Mouse (Mus musculus): ENCODE measurements at regions not wholly inside any gene's neighbourhood (a gene's known extent, or its start where the extent isn't known, plus 50 kb on each side); places are given as distances from the start of the nearest gene placed in this dataset.

- no peak for DNase-seq (ENCODE audit: low spot score in 2 of 2)
These were observed 283.2 kb upstream of the Eef2kmt start for GRCm38 (mm10) chr16:5538836-5539510.

GRCm38 (mm10) chr16:5537286-5538204 lies 281.8 kb upstream of the Eef2kmt start:
- no peak for DNase-seq (ENCODE audit: low spot score in 2 of 2)

GRCm38 (mm10) chr16:5536515-5536972 lies 280.8 kb upstream of the Eef2kmt start:
- no peak for DNase-seq (ENCODE audit: low spot score in 2 of 2)

GRCm38 (mm10) chr16:5535414-5535813 lies 279.6 kb upstream of the Eef2kmt start:
- no peak for DNase-seq (ENCODE audit: low spot score in 2 of 2)

GRCm38 (mm10) chr16:5534862-5535261 lies 279.1 kb upstream of the Eef2kmt start:
- DNase-seq (ENCODE audit: low spot score in 2 of 2) = peak; percentile 21 to 28

- no peak for DNase-seq (ENCODE audit: low spot score in 2 of 2)
These were observed 278.6 kb upstream of the Eef2kmt start for GRCm38 (mm10) chr16:5534385-5534784.

GRCm38 (mm10) chr16:5532281-5532680 lies 276.5 kb upstream of the Eef2kmt start:
- DNase-seq (ENCODE audit: low spot score in 2 of 2) = no peak

- DNase-seq (ENCODE audit: low spot score in 2 of 2) = no peak
These were observed 274.0 kb upstream of the Eef2kmt start for GRCm38 (mm10) chr16:5529823-5530222.

GRCm38 (mm10) chr16:5527936-5528335 lies 272.2 kb upstream of the Eef2kmt start:
- DNase-seq (ENCODE audit: low spot score in 2 of 2) = no peak

GRCm38 (mm10) chr16:5524375-5524774 lies 268.6 kb upstream of the Eef2kmt start:
- no peak for DNase-seq (ENCODE audit: low spot score in 2 of 2)

- DNase-seq (ENCODE audit: low spot score in 2 of 2) = no peak
These were observed 267.7 kb upstream of the Eef2kmt start for GRCm38 (mm10) chr16:5523402-5524021.

- DNase-seq (ENCODE audit: low spot score in 2 of 2) = no peak
These were observed 262.0 kb upstream of the Eef2kmt start for GRCm38 (mm10) chr16:5517746-5518145.

- DNase-seq (ENCODE audit: low spot score in 2 of 2) = no peak
These were observed 260.1 kb upstream of the Eef2kmt start for GRCm38 (mm10) chr16:5515867-5516266.

GRCm38 (mm10) chr16:5507261-5507660 lies 251.5 kb upstream of the Eef2kmt start:
- no peak for DNase-seq (ENCODE audit: low spot score in 2 of 2)

GRCm38 (mm10) chr16:5501961-5502360 lies 246.2 kb upstream of the Eef2kmt start:
- DNase-seq (ENCODE audit: low spot score in 2 of 2) = no peak

GRCm38 (mm10) chr16:5496051-5496685 lies 240.4 kb upstream of the Eef2kmt start:
- DNase-seq (ENCODE audit: low spot score in 2 of 2) = no peak

GRCm38 (mm10) chr16:5493352-5493751 lies 237.6 kb upstream of the Eef2kmt start:
- no peak for DNase-seq (ENCODE audit: low spot score in 2 of 2)

GRCm38 (mm10) chr16:5487259-5487658 lies 231.5 kb upstream of the Eef2kmt start:
- DNase-seq (ENCODE audit: low spot score in 2 of 2) = no peak

- no peak for DNase-seq (ENCODE audit: low spot score in 2 of 2)
These were observed 227.6 kb upstream of the Eef2kmt start for GRCm38 (mm10) chr16:5483337-5483736.

- DNase-seq (ENCODE audit: low spot score in 2 of 2) = no peak
These were observed 224.4 kb upstream of the Eef2kmt start for GRCm38 (mm10) chr16:5480148-5480547.

- DNase-seq (ENCODE audit: low spot score in 2 of 2) = no peak
These were observed 223.2 kb upstream of the Eef2kmt start for GRCm38 (mm10) chr16:5478970-5479369.

- DNase-seq (ENCODE audit: low spot score in 2 of 2) = peak in 1 of 2 experiments; percentile 45
These were observed 215.5 kb upstream of the Eef2kmt start for GRCm38 (mm10) chr16:5471321-5471720.

Data from frontal cortex, postnatal 10 days (tissue).